In genomic region chr9:107663525-107663924, GRCm38 (mm10) we compare ENCODE assay signal across 20 mouse cellular contexts. TPM values are rescaled to one million over a fixed set of nuclear protein-coding genes. Genes with fewer than 3 reads are reported as not detected.
DNase-seq lines count a peak whose midpoint lies in the region; ATAC-seq lines count a peak whose summit lies in the region.
"Had no signal": no experiment of that assay in that cellular context is flagged by ENCODE, and none has a peak within 500 bp of the region (broad histone marks: within the 10 kb centered on the region; RNA-seq: fewer than 3 reads in every experiment).

No protein-coding gene starts in this region.

- no peak overlapping the region for H3K4me3 ChIP-seq in heart, embryonic 10.5 days
- H3K4me3 ChIP-seq in embryonic facial prominence, embryonic 11.5 days (ENCODE audit: low read depth, low read length): no peak overlapping the region
- no peak overlapping the region for H3K4me3 ChIP-seq in hindbrain, embryonic 11.5 days (ENCODE audit: low read depth, low read length)
- H3K4me3 ChIP-seq in midbrain, embryonic 13.5 days (replicated peaks): no peak overlapping the region
- H3K4me3 ChIP-seq: heart, adult 2 months; limb, embryonic 12.5 days; lung, embryonic 15.5 days; megakaryocyte, embryonic 14.5 days had no signal

- DNase-seq in heart, embryonic 10.5 days (ENCODE audit: low spot score): no peak
- no peak for DNase-seq in heart, postnatal 25 days (ENCODE audit: low spot score)
- DNase-seq in embryonic facial prominence, embryonic 11.5 days (ENCODE audit: low spot score): no peak
- DNase-seq in hindbrain, embryonic 11.5 days (ENCODE audit: low spot score): peak; percentile 34
- DNase-seq in right cerebral cortex, postnatal 25 days: no peak
- DNase-seq in adrenal gland, adult 8-10 months: no peak
- no peak for DNase-seq in thymus, postnatal 4 days
- DNase-seq: adrenal gland, postnatal 14 days; heart, adult 2 months; heart, postnatal 14 days; kidney, adult 11 months; kidney, postnatal 36 days; right cerebral cortex, postnatal 4 days had no signal

- intact Hi-C loops in heart, postnatal 25 days (cut with DNase I): no loop called here

- peaks cover 48% of the 10 kb centered on the region for H3K4me1 ChIP-seq in heart, embryonic 10.5 days
- H3K4me1 ChIP-seq in embryonic facial prominence, embryonic 11.5 days (ENCODE audit: control insufficient read depth, insufficient read depth, low read length): peaks cover 8% of the 10 kb centered on the region
- H3K4me1 ChIP-seq in hindbrain, embryonic 11.5 days (replicated peaks; ENCODE audit: control insufficient read depth, insufficient read depth, low read length): peaks cover 22% of the 10 kb centered on the region
- peaks cover 41% of the 10 kb centered on the region for H3K4me1 ChIP-seq in midbrain, embryonic 13.5 days (replicated peaks)

- no peaks in the 10 kb centered on the region for H3K36me3 ChIP-seq in heart, embryonic 10.5 days
- H3K36me3 ChIP-seq in embryonic facial prominence, embryonic 11.5 days (replicated peaks; ENCODE audit: control insufficient read depth, insufficient read depth, low read depth, low read length): no peaks in the 10 kb centered on the region
- no peaks in the 10 kb centered on the region for H3K36me3 ChIP-seq in hindbrain, embryonic 11.5 days (ENCODE audit: control insufficient read depth, insufficient read depth, low read length)
- H3K36me3 ChIP-seq in midbrain, embryonic 13.5 days: no peaks in the 10 kb centered on the region
- H3K36me3 ChIP-seq: limb, embryonic 12.5 days; lung, embryonic 15.5 days had no signal

- 57% methylated on average over 9 of the region's 9 CpGs for WGBS in heart, embryonic 10.5 days
- WGBS in embryonic facial prominence, embryonic 11.5 days: 47% methylated on average over 9 of the region's 9 CpGs
- 39% methylated on average over 9 of the region's 9 CpGs for WGBS in hindbrain, embryonic 11.5 days
- 49% methylated on average over 9 of the region's 9 CpGs for WGBS in midbrain, embryonic 13.5 days

- no peak for ATAC-seq in embryonic facial prominence, embryonic 11.5 days (replicated peaks; ENCODE audit: insufficient number of reproducible peaks, low FRiP score, low TSS enrichment, low read depth)
- no peak for ATAC-seq in hindbrain, embryonic 11.5 days (ENCODE audit: low FRiP score)
- no peak for ATAC-seq in midbrain, embryonic 13.5 days

- peak overlapping the region; percentile 30; the same call in 1 of the 2 replicates for H3K9ac ChIP-seq in embryonic facial prominence, embryonic 11.5 days (replicated peaks; ENCODE audit: low read length)
- H3K9ac ChIP-seq in hindbrain, embryonic 11.5 days (ENCODE audit: low read depth, low read length): no peak overlapping the region
- H3K9ac ChIP-seq in midbrain, embryonic 13.5 days (replicated peaks): no peak overlapping the region
- H3K9ac ChIP-seq: limb, embryonic 12.5 days; lung, embryonic 15.5 days had no signal

- no peak overlapping the region for H3K4me2 ChIP-seq in embryonic facial prominence, embryonic 11.5 days (ENCODE audit: low read depth, low read length)
- H3K4me2 ChIP-seq in hindbrain, embryonic 11.5 days (replicated peaks; ENCODE audit: low read depth, low read length): no peak overlapping the region
- no peak overlapping the region for H3K4me2 ChIP-seq in midbrain, embryonic 13.5 days (replicated peaks)
- H3K4me2 ChIP-seq: limb, embryonic 12.5 days; lung, embryonic 15.5 days had no signal

- H3K9me3 ChIP-seq in heart, embryonic 10.5 days: no peaks in the 10 kb centered on the region
- no peaks in the 10 kb centered on the region for H3K9me3 ChIP-seq in embryonic facial prominence, embryonic 11.5 days (replicated peaks; ENCODE audit: control insufficient read depth, low read length)
- no peaks in the 10 kb centered on the region for H3K9me3 ChIP-seq in hindbrain, embryonic 11.5 days (ENCODE audit: control insufficient read depth, low read length)
- no peaks in the 10 kb centered on the region for H3K9me3 ChIP-seq in midbrain, embryonic 13.5 days
- H3K9me3 ChIP-seq: limb, embryonic 12.5 days; lung, embryonic 15.5 days; megakaryocyte, embryonic 14.5 days had no signal

- peaks cover 67% of the 10 kb centered on the region for H3K27me3 ChIP-seq in heart, embryonic 10.5 days (ENCODE audit: insufficient read depth, poor library complexity, severe bottlenecking)
- peaks cover 9% of the 10 kb centered on the region for H3K27me3 ChIP-seq in embryonic facial prominence, embryonic 11.5 days (ENCODE audit: control insufficient read depth, insufficient read depth, low read length)
- H3K27me3 ChIP-seq in hindbrain, embryonic 11.5 days (ENCODE audit: control insufficient read depth, insufficient read depth, low read length): peaks cover 17% of the 10 kb centered on the region
- H3K27me3 ChIP-seq in midbrain, embryonic 13.5 days: peaks cover 27% of the 10 kb centered on the region

- H3K27ac ChIP-seq in heart, embryonic 10.5 days: 0 out of 2 replicates have a peak overlapping the region, but pooled peaks have one; percentile 13
- H3K27ac ChIP-seq in embryonic facial prominence, embryonic 11.5 days (replicated peaks; ENCODE audit: low read depth, low read length): no peak overlapping the region
- no peak overlapping the region for H3K27ac ChIP-seq in hindbrain, embryonic 11.5 days (ENCODE audit: low read depth, low read length)
- H3K27ac ChIP-seq in midbrain, embryonic 13.5 days: 0 out of 2 replicates have a peak overlapping the region, but pooled peaks have one; percentile 15
- H3K27ac ChIP-seq: heart, adult 2 months; limb, embryonic 12.5 days; lung, embryonic 15.5 days had no signal

RNA-seq across cellular contexts. Expression of gene Slc38a3, which starts 5.8 kb away (rescaled TPM):
- polyA plus RNA-seq in heart, embryonic 10.5 days (2016; fragmentation: Nextera tagmentation; extraction: Ambion mirVana): 4.2 and 4.5 TPM in 2 replicates
- total RNA-seq in heart, postnatal 25 days (2021): 10 to 100 TPM; 62.0 to 69.7 TPM
- polyA plus RNA-seq in embryonic facial prominence, embryonic 11.5 days (2014; fragmentation: Nextera tagmentation; extraction: Ambion mirVana): 7.0 and 7.6 TPM in 2 replicates
- 8.0 and 9.8 TPM in 2 replicates for polyA plus RNA-seq in hindbrain, embryonic 11.5 days (2014; fragmentation: Nextera tagmentation; extraction: Ambion mirVana)
- 18.7 and 22.0 TPM in 2 replicates for polyA plus RNA-seq in midbrain, embryonic 13.5 days (2015; fragmentation: Nextera tagmentation; extraction: Ambion mirVana)
- total RNA-seq in adrenal gland, adult 8-10 months (2022): 1 to 10 TPM in 1 of 4 experiments, under 1 TPM in 3; 0.31 to 2.2 (median 0.74) TPM
- total RNA-seq: MEL; neutrophil, adult 5-6 weeks had no signal

RNA-seq across cellular contexts. Expression of gene Gnat1, which starts 16.0 kb away (rescaled TPM):
- 1.2 and 3.2 TPM in 2 replicates for polyA plus RNA-seq in heart, embryonic 10.5 days (2016; fragmentation: Nextera tagmentation; extraction: Ambion mirVana)
- not detected for total RNA-seq in heart, postnatal 25 days (2021)
- polyA plus RNA-seq in embryonic facial prominence, embryonic 11.5 days (2014; fragmentation: Nextera tagmentation; extraction: Ambion mirVana): 1.4 TPM in 1 of 2 replicates, not detected in the other
- 0.84 and 1.2 TPM in 2 replicates for polyA plus RNA-seq in hindbrain, embryonic 11.5 days (2014; fragmentation: Nextera tagmentation; extraction: Ambion mirVana)
- 2.4 and 2.7 TPM in 2 replicates for polyA plus RNA-seq in midbrain, embryonic 13.5 days (2015; fragmentation: Nextera tagmentation; extraction: Ambion mirVana)
- under 1 TPM in 1 of 4 experiments, not detected in 3; 0.74 TPM for total RNA-seq in adrenal gland, adult 8-10 months (2022)
- total RNA-seq: heart, adult 2 months; heart, postnatal 14 days; layer of hippocampus, postnatal 25 days; neutrophil, adult 5-6 weeks had no signal
- polyA plus RNA-seq: heart, adult 2 months had no signal

RNA-seq across cellular contexts. Expression of gene Gnai2, which starts 28.4 kb away (rescaled TPM):
- 359 and 404 TPM in 2 replicates for polyA plus RNA-seq in heart, embryonic 10.5 days (2016; fragmentation: Nextera tagmentation; extraction: Ambion mirVana)
- total RNA-seq in heart, postnatal 25 days (2021): 100 to 1,000 TPM; 241 to 257 TPM
- 369 and 379 TPM in 2 replicates for polyA plus RNA-seq in embryonic facial prominence, embryonic 11.5 days (2014; fragmentation: Nextera tagmentation; extraction: Ambion mirVana)
- polyA plus RNA-seq in hindbrain, embryonic 11.5 days (2014; fragmentation: Nextera tagmentation; extraction: Ambion mirVana): 529 and 534 TPM in 2 replicates
- 399 and 416 TPM in 2 replicates for polyA plus RNA-seq in midbrain, embryonic 13.5 days (2015; fragmentation: Nextera tagmentation; extraction: Ambion mirVana)
- total RNA-seq in adrenal gland, adult 8-10 months (2022): 100 to 1,000 TPM; 229 to 382 (median 295) TPM

RNA-seq across cellular contexts. Expression of gene Sema3f, which starts 46.8 kb away (rescaled TPM):
- 4.7 and 13.2 TPM in 2 replicates for polyA plus RNA-seq in heart, embryonic 10.5 days (2016; fragmentation: Nextera tagmentation; extraction: Ambion mirVana)
- total RNA-seq in heart, postnatal 25 days (2021): 10 to 100 TPM; 15.1 to 15.8 TPM
- polyA plus RNA-seq in embryonic facial prominence, embryonic 11.5 days (2014; fragmentation: Nextera tagmentation; extraction: Ambion mirVana): 17.6 and 17.7 TPM in 2 replicates
- 10.7 and 12.0 TPM in 2 replicates for polyA plus RNA-seq in hindbrain, embryonic 11.5 days (2014; fragmentation: Nextera tagmentation; extraction: Ambion mirVana)
- polyA plus RNA-seq in midbrain, embryonic 13.5 days (2015; fragmentation: Nextera tagmentation; extraction: Ambion mirVana): 18.9 and 24.6 TPM in 2 replicates
- total RNA-seq in adrenal gland, adult 8-10 months (2022): 10 to 100 TPM; 25.0 to 41.2 (median 29.8) TPM
- total RNA-seq: MEL had no signal

RNA-seq across cellular contexts. Expression of gene Sema3b, which starts 54.5 kb away (rescaled TPM):
- polyA plus RNA-seq in heart, embryonic 10.5 days (2016; fragmentation: Nextera tagmentation; extraction: Ambion mirVana): 4.9 and 8.2 TPM in 2 replicates
- 10 to 100 TPM; 15.0 to 17.8 TPM for total RNA-seq in heart, postnatal 25 days (2021)
- polyA plus RNA-seq in embryonic facial prominence, embryonic 11.5 days (2014; fragmentation: Nextera tagmentation; extraction: Ambion mirVana): 1.1 and 1.3 TPM in 2 replicates
- polyA plus RNA-seq in hindbrain, embryonic 11.5 days (2014; fragmentation: Nextera tagmentation; extraction: Ambion mirVana): 1.4 and 1.6 TPM in 2 replicates
- polyA plus RNA-seq in midbrain, embryonic 13.5 days (2015; fragmentation: Nextera tagmentation; extraction: Ambion mirVana): 2.3 and 2.7 TPM in 2 replicates
- 1 to 10 TPM; 5.0 to 7.7 (median 6.2) TPM for total RNA-seq in adrenal gland, adult 8-10 months (2022)

Comparison
In these comparisons a context has a peak if more than half of its experiments do, and no peak if none do; other contexts are left out.
1. H3K27ac ChIP-seq: peak in heart, embryonic 10.5 days (single experiment) and midbrain, embryonic 13.5 days (single experiment); none in embryonic facial prominence, embryonic 11.5 days (single experiment) and hindbrain, embryonic 11.5 days (single experiment).